Mouse (Mus musculus) midbrain, postnatal 0 days (tissue): ENCODE measurements around the gene Gpatch1. TPM values are rescaled to one million over a fixed set of nuclear protein-coding genes. Genes with fewer than 3 reads are reported as not detected.

Experiments used
- ATAC-seq: fragments of 200-750 bp; cut with Nextera tagmentation; 2 replicates; pipeline ENCODE4 v1.8.0; 2017; ENCODE audit warnings: moderate number of reproducible peaks, mild to moderate bottlenecking, moderate TSS enrichment, moderate library complexity; ENCODE audit not compliant: low FRiP score
- DNase-seq: peaks from one replicate; pipeline ENCODE4 v3.0.0-alpha.2; 2015; ENCODE audit warnings: low spot score
- H3K27ac ChIP-seq: fragments of 300-500 bp; sonication (generic); 2 replicates; pipeline ENCODE4 v1.5.1; 2014; ENCODE audit warnings: low read depth, mild to moderate bottlenecking, low read length, mixed read lengths
- H3K27me3 ChIP-seq: fragments of 300-500 bp; sonication (generic); 2 replicates; pipeline ENCODE4 v1.6.1; 2014; ENCODE audit warnings: low read length, control low read depth, mixed read lengths; ENCODE audit not compliant: insufficient read depth
- H3K36me3 ChIP-seq: fragments of 300-500 bp; sonication (generic); 2 replicates; pipeline ENCODE4 v1.6.1; 2014; ENCODE audit warnings: low read length, control low read depth, mixed read lengths; ENCODE audit not compliant: insufficient read depth
- H3K4me1 ChIP-seq: fragments of 300-500 bp; sonication (generic); 2 replicates; pipeline ENCODE4 v1.6.1; 2014; ENCODE audit warnings: mild to moderate bottlenecking, control low read depth, antibody characterized with exemption, low read length, mixed read lengths; ENCODE audit not compliant: insufficient read depth
- H3K4me2 ChIP-seq: fragments of 300-500 bp; sonication (generic); 2 replicates; pipeline ENCODE4 v1.6.1; 2014; ENCODE audit warnings: low read depth, mild to moderate bottlenecking, low read length, mixed read lengths; ENCODE audit not compliant: poor library complexity, severe bottlenecking
- H3K4me3 ChIP-seq: fragments of 300-500 bp; sonication (generic); 2 replicates; pipeline ENCODE4 v1.5.1; 2014; ENCODE audit warnings: low read depth, mild to moderate bottlenecking, low read length, moderate library complexity
- H3K9ac ChIP-seq: fragments of 300-500 bp; sonication (generic); replicated peaks from 2 replicates; pipeline ENCODE4 v1.6.1; 2014; ENCODE audit warnings: mild to moderate bottlenecking, low read length, moderate library complexity, mixed read lengths; ENCODE audit not compliant: poor library complexity, severe bottlenecking
- H3K9me3 ChIP-seq: fragments of 300-500 bp; sonication (generic); 2 replicates; pipeline ENCODE4 v1.6.1; 2016; ENCODE audit warnings: low read length, control low read depth
- CTCF ChIP-seq: IDR thresholded peaks from 2 replicates; pipeline ENCODE4 v1.5.1; 2016; ENCODE audit warnings: antibody characterized with exemption, mild to moderate bottlenecking
- WGBS: fragments of 180-500 bp; shearing (Covaris S2); extraction: QIAGEN DNeasy Blood & Tissue Kit; methylation state at CpG from one replicate; pipeline ENCODE4 v1.1.7; 2014; 5-methylcytosine and 5-hydroxymethylcytosine counted together
- polyA plus RNA-seq: library from polyadenylated mRNA; unstranded; fragments of >200 nt; fragmentation: Nextera tagmentation; extraction: Ambion mirVana; gene quantifications from 2 replicates; pipeline ENCODE4 v1.2.1, GENCODE M21; 2015
- total RNA-seq: library from RNA; depleted of rRNA; stranded (reverse); fragments of >200 nt; gene quantifications from 2 replicates; pipeline ENCODE4 v1.2.3, GENCODE M21; 2014

Gpatch1 gene
- total and polyA plus RNA-seq, 2 experiments from 2014 or later: 8.0 to 21.9 TPM

- H3K27me3 ChIP-seq: no peaks in the 10 kb centered on the region
- H3K27ac ChIP-seq: no peak overlapping the region
- ATAC-seq (no peak), DNase-seq (no peak)
- H3K9me3 ChIP-seq: no peaks in the 10 kb centered on the region
- H3K4me1 ChIP-seq: no peaks in the 10 kb centered on the region
- H3K36me3 ChIP-seq: no peaks in the 10 kb centered on the region
- H3K4me3 ChIP-seq: no peak overlapping the region
- 89% methylated on average over 5 of the region's 5 CpGs for WGBS
- no peak for TF ChIP-seq CTCF
- H3K9ac ChIP-seq: no peak overlapping the region
- H3K4me2 ChIP-seq: no peak overlapping the region
Observed at GRCm38 (mm10) chr7:35355303-35355872, 37.1 kb upstream of the Gpatch1 start.

- H3K4me2 ChIP-seq: no peak overlapping the region
- H3K27me3 ChIP-seq: no peaks in the 10 kb centered on the region
- no peaks in the 10 kb centered on the region for H3K9me3 ChIP-seq
- WGBS: 96% methylated on average over 15 of the region's 15 CpGs
- H3K4me3 ChIP-seq: no peak overlapping the region
- no peak for DNase-seq
- no peak for ATAC-seq
- H3K36me3 ChIP-seq: no peaks in the 10 kb centered on the region
- H3K9ac ChIP-seq: no peak overlapping the region
- no peak for TF ChIP-seq CTCF
- no peaks in the 10 kb centered on the region for H3K4me1 ChIP-seq
- no peak overlapping the region for H3K27ac ChIP-seq
Observed at GRCm38 (mm10) chr7:35353306-35353705, 35.1 kb upstream of the Gpatch1 start.

DNA sequence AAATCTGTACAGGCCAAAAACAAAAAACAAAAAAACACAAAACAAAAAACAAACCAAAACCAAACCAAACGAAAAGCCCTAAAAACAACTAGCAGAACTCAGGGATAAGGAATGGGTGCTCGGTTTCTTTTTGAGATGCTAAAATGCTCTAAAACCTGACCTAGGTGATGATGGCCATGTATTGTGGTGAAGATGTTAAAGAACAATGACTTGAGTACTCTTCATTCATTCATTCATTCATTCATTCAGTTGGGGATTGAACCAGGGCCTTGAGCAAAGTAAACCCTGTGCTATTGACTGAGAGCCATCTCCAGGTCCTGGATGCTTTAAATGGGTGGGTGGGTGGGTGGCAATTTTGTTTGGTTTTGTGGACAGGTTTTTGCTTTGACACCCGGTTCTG, 32.9 kb upstream of the Gpatch1 start:
- Histone ChIP-seq H3K4me3 (no peak overlapping the region), H3K27ac (no peak overlapping the region), H3K9me3 (no peaks in the 10 kb centered on the region), H3K9ac (no peak overlapping the region), H3K27me3 (no peaks in the 10 kb centered on the region), H3K4me1 (no peaks in the 10 kb centered on the region), H3K36me3 (no peaks in the 10 kb centered on the region), H3K4me2 (no peak overlapping the region)
- WGBS: 96% methylated on average over 3 of the region's 3 CpGs
- no peak for DNase-seq
- no peak for ATAC-seq
- no peak for TF ChIP-seq CTCF

DNA sequence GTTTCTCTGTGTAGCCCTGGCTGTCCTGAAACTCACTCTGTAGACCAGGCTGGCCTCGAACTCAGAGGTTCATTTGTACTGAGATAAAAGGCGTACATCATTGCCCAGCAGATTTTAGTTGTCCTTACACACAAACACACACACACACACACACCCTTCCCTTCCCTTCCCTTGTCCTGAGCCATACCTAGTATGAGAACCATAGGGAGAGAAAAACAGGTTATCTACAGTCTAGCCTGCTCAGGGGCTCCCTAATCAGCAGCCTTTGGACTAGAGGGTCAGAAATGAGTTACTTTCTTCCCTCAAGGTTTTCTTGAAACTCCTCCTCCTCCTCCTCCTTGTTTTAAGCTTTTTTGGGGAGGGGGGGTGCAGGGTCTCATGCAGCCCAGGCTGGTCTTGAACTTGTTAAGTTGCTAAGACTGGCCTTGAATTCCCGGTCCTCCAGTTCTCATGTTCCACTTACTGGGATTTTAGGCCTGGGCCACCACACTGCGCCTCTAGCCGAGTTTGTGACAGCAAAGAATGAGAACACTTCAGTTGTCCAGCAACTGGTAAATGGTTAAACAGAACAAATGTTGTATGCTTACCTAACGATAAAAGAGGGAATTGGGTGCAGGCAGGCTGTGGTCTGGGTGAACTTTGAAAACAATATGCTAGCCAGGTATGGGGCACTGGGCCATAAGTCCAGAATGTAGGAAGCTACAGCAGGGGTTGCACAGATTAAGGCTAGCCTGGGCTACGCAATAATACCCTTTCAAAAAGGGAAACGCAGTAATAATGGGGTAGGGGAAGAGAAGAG, 31.8 kb upstream of the Gpatch1 start:
- no peak for TF ChIP-seq CTCF
- no peak for ATAC-seq
- WGBS: 89% methylated on average over 8 of the region's 8 CpGs

GRCm38 (mm10) chr7:35349022-35349421, 30.8 kb upstream of the Gpatch1 start:
- no peak for TF ChIP-seq CTCF
- no peak for DNase-seq

More for the DNA sequence above, 31.8 kb upstream of the Gpatch1 start:
- Histone ChIP-seq H3K9ac (no peak overlapping the region), H3K36me3 (no peaks in the 10 kb centered on the region), H3K9me3 (no peaks in the 10 kb centered on the region), H3K27ac (no peak overlapping the region), H3K27me3 (no peaks in the 10 kb centered on the region), H3K4me2 (no peak overlapping the region), H3K4me1 (no peaks in the 10 kb centered on the region), H3K4me3 (no peak overlapping the region)
- no peak for DNase-seq

More at GRCm38 (mm10) chr7:35349022-35349421, 30.8 kb upstream of the Gpatch1 start:
- no peak for ATAC-seq
- 87% methylated on average over 4 of the region's 4 CpGs for WGBS
- Histone ChIP-seq H3K4me3 (no peak overlapping the region), H3K9me3 (no peaks in the 10 kb centered on the region), H3K4me1 (no peaks in the 10 kb centered on the region), H3K27me3 (no peaks in the 10 kb centered on the region), H3K36me3 (no peaks in the 10 kb centered on the region), H3K9ac (no peak overlapping the region), H3K4me2 (no peak overlapping the region), H3K27ac (no peak overlapping the region)
